Mouse (Mus musculus): Measurements from ENCODE around the gene AA986860.

GRCm38 (mm10) chr1:130734452-130734851 lies 2.7 kb downstream of the AA986860 start:
- TF ChIP-seq POLR2A (IDR thresholded peaks at IDR 0.05; ENCODE audit: insufficient read depth, low read length), result no peak
- TF ChIP-seq EP300 (IDR thresholded peaks at IDR 0.05; ENCODE audit: insufficient read depth, low read depth, low read length), result no peak

All from ES-Bruce4 (cell line).